Mouse (Mus musculus) liver, embryonic 16.5 days (tissue): ENCODE measurements around the gene Dnajc16. TPM values are rescaled to one million over a fixed set of nuclear protein-coding genes. Genes with fewer than 3 reads are reported as not detected.
"Not testable (repeated sequence)": the region's sequence is repeated elsewhere in the genome, so short reads cannot be mapped to it uniquely, and the experiment has no call there.

ENCODE experiments used
- ATAC-seq: fragments of 200-750 bp; cut with Nextera tagmentation; 2 replicates; pipeline ENCODE4 v1.8.0; 2017; ENCODE audit warnings: low read depth, mild to moderate bottlenecking, moderate number of reproducible peaks, moderate library complexity
- H3K27ac ChIP-seq: fragments of 300-500 bp; sonication (generic); 2 replicates; pipeline ENCODE4 v1.5.1; 2014; ENCODE audit warnings: mild to moderate bottlenecking, low read length
- H3K27me3 ChIP-seq: fragments of 300-500 bp; sonication (generic); 2 replicates; pipeline ENCODE4 v1.6.1; 2014; ENCODE audit warnings: low read depth, low read length, mixed read lengths; ENCODE audit not compliant: control insufficient read depth, insufficient read depth
- H3K36me3 ChIP-seq: fragments of 300-500 bp; sonication (generic); 2 replicates; pipeline ENCODE4 v1.6.1; 2014; ENCODE audit warnings: mild to moderate bottlenecking; ENCODE audit not compliant: control insufficient read depth, insufficient read depth
- H3K4me1 ChIP-seq: fragments of 300-500 bp; sonication (generic); 2 replicates; pipeline ENCODE4 v1.6.1; 2014; ENCODE audit warnings: low read depth, low read length, mixed read lengths; ENCODE audit not compliant: control insufficient read depth
- H3K4me2 ChIP-seq: fragments of 300-500 bp; sonication (generic); 2 replicates; pipeline ENCODE4 v1.6.1; 2014; ENCODE audit warnings: low read depth, low read length, mixed read lengths
- H3K4me3 ChIP-seq: fragments of 300-500 bp; sonication (generic); 2 replicates; pipeline ENCODE4 v1.5.1; 2014; ENCODE audit warnings: low read depth, mild to moderate bottlenecking, low read length
- H3K9ac ChIP-seq: fragments of 300-500 bp; sonication (generic); 2 replicates; pipeline ENCODE4 v1.6.1; 2014; ENCODE audit warnings: low read depth, low read length
- H3K9me3 ChIP-seq: fragments of 300-500 bp; sonication (generic); replicated peaks from 2 replicates; pipeline ENCODE4 v1.6.1; 2016; ENCODE audit warnings: low read length; ENCODE audit not compliant: control insufficient read depth
- whole genome bisulfite sequencing: fragments of 180-500 bp; shearing (Covaris S2); extraction: QIAGEN DNeasy Blood & Tissue Kit; methylation state at CpG from one replicate; pipeline ENCODE4 v1.1.7; 2014; ENCODE audit not compliant: insufficient replicate concordance; 5-methylcytosine and 5-hydroxymethylcytosine counted together
- polyA plus RNA-seq: library from polyadenylated mRNA; unstranded; fragments of >200 nt; fragmentation: Nextera tagmentation; extraction: Ambion mirVana; gene quantifications from 2 replicates; pipeline ENCODE4 v1.2.1, GENCODE M21; 2015

Dnajc16 gene
- polyA plus RNA-seq, 1 experiment from 2014 or later, result 2.5 TPM

- H3K27ac ChIP-seq, result no peak overlapping the region
- ATAC-seq, result no peak
- H3K4me3 ChIP-seq, result no peak overlapping the region
- 89% methylated on average over 8 of the region's 8 CpGs for WGBS
- H3K9me3 ChIP-seq, result no peaks in the 10 kb centered on the region
- no peaks in the 10 kb centered on the region for H3K4me1 ChIP-seq
- no peaks in the 10 kb centered on the region for H3K27me3 ChIP-seq
- H3K4me2 ChIP-seq, result no peak overlapping the region
- H3K36me3 ChIP-seq, result peaks cover 27% of the 10 kb centered on the region
- H3K9ac ChIP-seq, result no peak overlapping the region
These were observed 9.3 kb downstream of the Dnajc16 start for GRCm38 (mm10) chr4:141781201-141781985.

GRCm38 (mm10) chr4:141779828-141780227 is 10.9 kb downstream of the Dnajc16 start:
- no peak for ATAC-seq
- Histone ChIP-seq H3K4me2 (no peak overlapping the region), H3K4me3 (no peak overlapping the region), H3K27me3 (no peaks in the 10 kb centered on the region), H3K9ac (no peak overlapping the region), H3K4me1 (no peaks in the 10 kb centered on the region), H3K36me3 (peaks cover 28% of the 10 kb centered on the region), H3K27ac (no peak overlapping the region), H3K9me3 (no peaks in the 10 kb centered on the region)
- whole genome bisulfite sequencing, result 82% methylated on average over 8 of the region's 8 CpGs

- Histone ChIP-seq H3K36me3 (peaks cover 36% of the 10 kb centered on the region), H3K4me1 (peaks cover 40% of the 10 kb centered on the region)
- not testable (repeated sequence) for H3K27me3 ChIP-seq, H3K27ac ChIP-seq, H3K9ac ChIP-seq, ATAC-seq, H3K9me3 ChIP-seq, H3K4me2 ChIP-seq, H3K4me3 ChIP-seq
- WGBS, result 85% methylated on average over 4 of the region's 4 CpGs
These were observed 17.7 kb downstream of the Dnajc16 start for GRCm38 (mm10) chr4:141773019-141773418.

DNA sequence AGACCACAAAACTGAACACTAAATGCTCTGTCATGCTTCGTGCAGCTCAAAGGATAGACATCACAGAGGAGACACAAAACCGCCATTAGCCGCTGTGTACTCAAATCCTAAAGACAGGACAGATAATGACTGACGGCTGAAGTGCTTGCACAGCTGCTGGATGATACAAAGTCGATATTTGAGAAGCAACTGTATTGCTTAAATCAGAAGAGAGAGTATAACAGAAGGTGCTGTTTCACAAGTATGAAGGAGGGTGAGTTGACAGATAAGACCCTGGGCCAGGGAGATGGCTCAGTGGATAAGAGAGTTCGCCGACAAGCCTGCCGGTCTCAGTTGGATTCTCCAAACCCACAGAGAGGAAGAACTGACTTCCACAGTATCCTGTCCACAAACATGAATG is 18.9 kb downstream of the Dnajc16 start:
- Histone ChIP-seq H3K4me1 (peaks cover 52% of the 10 kb centered on the region), H3K27me3 (no peaks in the 10 kb centered on the region), H3K9me3 (no peaks in the 10 kb centered on the region), H3K4me3 (no peak overlapping the region), H3K27ac (peak overlapping the region; percentile 70), H3K9ac (no peak overlapping the region), H3K4me2 (no peak overlapping the region), H3K36me3 (peaks cover 38% of the 10 kb centered on the region)
- no peak for ATAC-seq
- 22% methylated on average over 8 of the region's 8 CpGs for WGBS

DNA sequence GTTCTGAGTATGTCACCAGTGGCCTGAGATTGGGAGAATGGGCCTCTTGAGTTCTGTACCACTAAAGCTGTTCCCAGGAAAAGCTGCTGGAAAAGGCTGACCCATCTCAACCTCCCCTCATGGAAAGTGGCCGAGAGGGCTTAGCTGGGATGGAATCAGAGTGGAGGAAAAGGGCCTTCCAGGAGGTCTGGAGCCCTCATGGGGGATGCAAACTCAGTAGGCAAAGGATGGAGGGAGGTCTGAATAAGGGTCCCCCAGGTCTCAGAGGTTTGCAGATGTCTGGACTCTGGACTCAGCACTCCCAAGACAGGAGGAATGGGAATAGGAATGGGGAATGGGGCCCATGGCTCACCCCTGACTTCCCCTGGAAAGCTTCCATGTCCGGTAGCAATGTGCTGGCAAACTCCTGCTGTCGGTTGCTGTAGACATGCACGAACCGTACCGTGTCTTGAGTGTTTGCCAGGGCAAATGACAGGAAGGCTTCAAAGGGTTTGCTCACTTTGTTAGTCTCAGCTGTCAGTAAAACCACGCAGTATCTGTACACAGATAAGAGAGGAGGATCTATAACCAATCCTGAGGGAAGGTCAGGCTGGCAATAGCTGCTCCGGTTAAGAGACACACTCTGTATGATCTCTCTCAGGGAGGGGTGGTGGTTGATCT is 21.1 kb downstream of the Dnajc16 start:
- Histone ChIP-seq H3K4me3 (no peak overlapping the region), H3K9ac (peak overlapping the region; percentile 20; the same call in 1 of the 2 replicates), H3K36me3 (peaks cover 30% of the 10 kb centered on the region), H3K4me1 (peaks cover 63% of the 10 kb centered on the region), H3K4me2 (no peak overlapping the region), H3K27me3 (no peaks in the 10 kb centered on the region), H3K9me3 (no peaks in the 10 kb centered on the region), H3K27ac (peak overlapping the region; percentile 16)
- WGBS, result 48% methylated on average over 8 of the region's 8 CpGs
- no peak for ATAC-seq

DNA sequence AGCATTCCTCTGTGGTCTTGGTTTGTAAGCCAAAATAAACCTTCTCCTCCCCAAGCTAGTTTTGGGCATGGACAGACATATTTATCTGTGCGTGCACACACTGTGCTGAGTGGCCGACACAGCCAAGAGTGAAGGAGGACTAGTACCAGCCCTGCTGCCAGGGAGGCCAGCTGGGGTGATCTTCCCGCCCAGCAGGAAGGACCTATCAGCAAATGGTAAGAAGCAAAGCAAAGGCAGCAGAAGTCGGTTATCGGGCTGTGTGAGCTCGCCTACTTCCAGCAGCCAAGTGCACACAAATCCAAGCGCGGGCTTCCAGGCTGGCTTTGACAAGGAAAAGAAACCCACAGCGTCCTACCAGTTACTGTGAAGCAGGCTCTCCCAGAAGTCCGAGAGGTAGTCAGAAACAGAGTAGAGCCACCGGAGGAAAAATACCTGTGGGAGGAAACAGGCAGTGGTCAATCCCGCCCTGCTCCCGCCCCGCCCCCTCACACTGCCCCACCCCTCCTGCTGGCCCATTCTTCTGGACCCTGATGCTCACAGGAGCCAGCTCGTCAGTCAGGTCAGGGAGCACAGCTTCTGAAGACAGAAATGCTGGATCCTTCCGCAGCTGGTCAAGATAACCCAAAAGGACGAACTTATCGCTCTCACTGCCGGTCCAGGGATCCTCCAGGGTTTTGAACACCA is 23.2 kb downstream of the Dnajc16 start:
- peak overlapping the region; percentile 53 for H3K4me3 ChIP-seq
- H3K36me3 ChIP-seq, result peaks cover 34% of the 10 kb centered on the region
- peak overlapping the region; percentile 59 for H3K9ac ChIP-seq
- H3K9me3 ChIP-seq, result no peaks in the 10 kb centered on the region
- no peaks in the 10 kb centered on the region for H3K27me3 ChIP-seq
- peaks cover 63% of the 10 kb centered on the region for H3K4me1 ChIP-seq
- H3K4me2 ChIP-seq, result peak overlapping the region; percentile 63
- ATAC-seq, result peak; percentile 92
- 42% methylated on average over 19 of the region's 19 CpGs for WGBS
- peak overlapping the region; percentile 88 for H3K27ac ChIP-seq

GRCm38 (mm10) chr4:141766668-141767352 is 23.9 kb downstream of the Dnajc16 start:
- Histone ChIP-seq H3K9me3 (no peaks in the 10 kb centered on the region), H3K36me3 (peaks cover 34% of the 10 kb centered on the region), H3K4me2 (peak overlapping the region; percentile 63), H3K27ac (peak overlapping the region; percentile 88), H3K27me3 (no peaks in the 10 kb centered on the region), H3K9ac (peak overlapping the region; percentile 59), H3K4me1 (peaks cover 60% of the 10 kb centered on the region), H3K4me3 (peak overlapping the region; percentile 53)
- ATAC-seq, result no peak
- WGBS, result 59% methylated on average over 19 of the region's 19 CpGs

DNA sequence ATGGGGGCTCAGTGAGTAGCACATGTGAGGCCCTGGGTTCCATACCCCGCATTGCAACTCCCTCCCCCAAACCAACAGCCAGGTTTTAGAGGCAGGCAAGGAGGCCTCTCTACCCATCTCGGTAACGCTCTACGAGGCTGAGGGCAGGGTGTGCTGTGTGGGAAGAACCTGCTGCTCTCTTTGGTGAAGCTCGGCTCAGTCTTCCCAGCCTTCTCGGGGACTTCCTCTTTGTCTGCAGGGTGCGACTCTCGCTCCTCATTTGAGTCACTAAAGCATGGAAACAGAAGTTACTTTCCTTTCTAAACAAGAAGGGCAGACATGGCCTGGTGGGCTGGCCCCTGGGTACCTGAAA is 24.4 kb downstream of the Dnajc16 start:
- Histone ChIP-seq H3K4me3 (peak overlapping the region; percentile 53), H3K36me3 (peaks cover 34% of the 10 kb centered on the region), H3K4me1 (peaks cover 55% of the 10 kb centered on the region), H3K9me3 (no peaks in the 10 kb centered on the region), H3K27ac (peak overlapping the region; percentile 88), H3K4me2 (peak overlapping the region; percentile 63), H3K9ac (peak overlapping the region; percentile 59; the same call in 1 of the 2 replicates), H3K27me3 (no peaks in the 10 kb centered on the region)
- 45% methylated on average over 8 of the region's 8 CpGs for WGBS
- ATAC-seq, result no peak
